Mouse (Mus musculus) hindbrain, embryonic 16.5 days (tissue): ENCODE measurements at regions not wholly inside any gene's neighbourhood (a gene's known extent, or its start where the extent isn't known, plus 50 kb on each side); places are given as distances from the start of the nearest gene placed in this dataset.
A peak's percentile ranks its signal among the peaks of the same experiment; 100 is the strongest.

Experiments used
- ATAC-seq: fragments of 200-750 bp; cut with Nextera tagmentation; 2 replicates; pipeline ENCODE4 v1.8.0; 2017; ENCODE audit warnings: moderate TSS enrichment, moderate library complexity
- H3K27ac ChIP-seq: fragments of 300-500 bp; sonication (generic); 2 replicates; pipeline ENCODE4 v1.5.1; 2014; ENCODE audit warnings: low read depth, mild to moderate bottlenecking, control low read depth, low read length, moderate library complexity
- H3K27me3 ChIP-seq: fragments of 300-500 bp; sonication (generic); replicated peaks from 2 replicates; pipeline ENCODE4 v1.6.1; 2014; ENCODE audit warnings: low read length; ENCODE audit not compliant: control insufficient read depth, insufficient read depth
- H3K36me3 ChIP-seq: fragments of 300-500 bp; sonication (generic); 2 replicates; pipeline ENCODE4 v1.6.1; 2014; ENCODE audit warnings: mild to moderate bottlenecking, low read length, moderate library complexity, mixed read lengths; ENCODE audit not compliant: control insufficient read depth, insufficient read depth
- H3K4me1 ChIP-seq: fragments of 300-500 bp; sonication (generic); 2 replicates; pipeline ENCODE4 v1.6.1; 2014; ENCODE audit warnings: low read depth, low read length; ENCODE audit not compliant: control insufficient read depth, insufficient read depth
- H3K4me2 ChIP-seq: fragments of 300-500 bp; sonication (generic); 2 replicates; pipeline ENCODE4 v1.6.1; 2014; ENCODE audit warnings: mild to moderate bottlenecking, low read length, control low read depth, moderate library complexity
- H3K4me3 ChIP-seq: fragments of 300-500 bp; sonication (generic); 2 replicates; pipeline ENCODE4 v1.5.1; 2014; ENCODE audit warnings: mild to moderate bottlenecking, low read length, control low read depth, moderate library complexity
- H3K9ac ChIP-seq: fragments of 300-500 bp; sonication (generic); 2 replicates; pipeline ENCODE4 v1.6.1; 2014; ENCODE audit warnings: low read depth, mild to moderate bottlenecking, control low read depth, low read length, moderate library complexity
- H3K9me3 ChIP-seq: fragments of 300-500 bp; sonication (generic); 2 replicates; pipeline ENCODE4 v1.6.1; 2014; ENCODE audit warnings: mild to moderate bottlenecking, low read length, moderate library complexity; ENCODE audit not compliant: control insufficient read depth
- WGBS: fragments of 180-500 bp; shearing (Covaris S2); extraction: QIAGEN DNeasy Blood & Tissue Kit; methylation state at CpG from one replicate; pipeline ENCODE4 v1.1.7; 2014; 5-methylcytosine and 5-hydroxymethylcytosine counted together

DNA sequence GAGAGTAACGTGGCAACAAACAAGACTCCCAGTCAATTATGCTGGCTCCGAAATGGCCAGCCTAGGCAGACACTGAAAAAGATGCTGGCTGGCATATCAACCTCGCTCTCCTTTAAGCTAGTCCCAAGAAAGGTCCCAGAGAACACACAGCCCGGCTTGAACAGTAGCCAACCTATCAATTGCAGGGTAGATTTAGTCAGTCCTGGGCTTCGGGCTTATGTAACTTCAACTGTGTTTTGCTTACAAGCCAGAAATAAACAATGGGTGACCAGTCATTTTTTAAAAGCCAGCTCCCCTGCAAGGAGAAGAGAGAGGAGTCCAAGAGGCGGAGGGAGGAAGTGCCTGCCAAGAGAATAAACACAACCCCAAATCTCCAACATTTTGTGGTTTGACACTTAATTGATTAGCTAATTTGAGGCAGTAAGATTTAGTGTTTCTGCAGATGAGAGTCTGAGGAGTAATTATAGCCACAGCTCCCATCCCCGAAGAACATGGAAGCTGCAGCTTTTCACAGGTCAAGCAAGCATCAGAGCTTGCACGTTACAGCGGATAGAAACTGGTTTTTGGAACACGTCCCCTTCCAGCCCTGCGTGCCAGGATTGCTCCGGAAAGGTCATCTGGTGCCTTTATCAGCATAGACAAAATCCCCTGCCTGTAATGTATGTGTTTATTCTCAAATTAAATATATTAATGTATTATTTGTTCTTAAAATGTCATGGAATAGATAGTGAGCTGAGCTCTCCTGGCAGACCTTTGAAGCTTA lies 322.1 kb downstream of the Gm45692 start:
- H3K27me3 ChIP-seq = no peaks in the 10 kb centered on the region
- peak; percentile 79 for ATAC-seq
- no peak overlapping the region for H3K27ac ChIP-seq
- no peaks in the 10 kb centered on the region for H3K36me3 ChIP-seq
- H3K4me2 ChIP-seq = no peak overlapping the region
- H3K9me3 ChIP-seq = no peaks in the 10 kb centered on the region
- no peak overlapping the region for H3K9ac ChIP-seq
- peaks cover 18% of the 10 kb centered on the region for H3K4me1 ChIP-seq
- 41% methylated on average over 12 of the region's 12 CpGs for WGBS
- no peak overlapping the region for H3K4me3 ChIP-seq

DNA sequence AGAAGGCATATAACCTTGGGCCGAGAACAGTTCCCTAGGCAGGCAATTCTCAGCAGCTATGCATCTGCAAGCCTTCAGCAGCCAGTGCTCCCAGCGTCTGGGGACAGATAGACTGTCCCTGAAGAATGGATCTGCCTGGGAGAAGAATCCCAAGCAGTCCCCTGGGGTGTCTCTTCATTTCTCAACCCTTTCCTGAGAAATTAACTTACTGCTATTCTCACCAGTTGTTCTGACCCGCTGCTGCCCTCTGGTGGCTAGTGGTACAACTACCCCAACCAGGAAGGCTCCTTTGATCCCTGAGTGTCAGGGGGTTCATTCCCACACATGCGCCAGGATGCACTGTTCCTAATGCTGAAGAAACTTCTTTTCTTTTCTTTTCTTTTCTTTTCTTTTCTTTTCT lies 323.7 kb downstream of the Gm45692 start:
- no peak for ATAC-seq
- 34% methylated on average over 4 of the region's 4 CpGs for WGBS
- Histone ChIP-seq H3K4me3 (no peak overlapping the region), H3K27me3 (no peaks in the 10 kb centered on the region), H3K4me2 (no peak overlapping the region), H3K4me1 (peaks cover 18% of the 10 kb centered on the region), H3K36me3 (no peaks in the 10 kb centered on the region), H3K9me3 (no peaks in the 10 kb centered on the region), H3K27ac (no peak overlapping the region), H3K9ac (no peak overlapping the region)

DNA sequence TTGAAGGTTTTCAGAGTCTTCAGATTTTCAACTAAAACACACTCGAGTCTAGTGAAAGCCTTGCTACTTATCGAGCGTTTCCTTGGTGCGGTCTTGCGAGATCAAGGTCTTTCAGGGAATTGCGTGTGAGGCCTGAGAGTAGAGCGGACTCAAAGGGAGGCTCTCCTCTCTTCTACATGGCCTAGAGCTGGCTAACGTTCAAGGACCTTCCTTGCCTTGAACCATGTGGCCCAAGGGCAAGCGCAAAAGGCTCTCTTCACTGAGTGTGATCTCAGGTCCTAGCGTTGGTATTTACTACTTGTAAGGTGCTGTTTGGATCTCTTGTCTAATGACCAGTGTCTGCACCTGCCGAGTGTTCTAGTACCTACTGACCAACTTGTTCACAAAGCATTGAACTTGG lies 324.4 kb downstream of the Gm45692 start:
- no peaks in the 10 kb centered on the region for H3K36me3 ChIP-seq
- no peak overlapping the region for H3K27ac ChIP-seq
- no peak for ATAC-seq
- no peaks in the 10 kb centered on the region for H3K9me3 ChIP-seq
- no peak overlapping the region for H3K4me3 ChIP-seq
- no peak overlapping the region for H3K4me2 ChIP-seq
- peaks cover 13% of the 10 kb centered on the region for H3K4me1 ChIP-seq
- H3K9ac ChIP-seq = no peak overlapping the region
- H3K27me3 ChIP-seq = no peaks in the 10 kb centered on the region
- WGBS = 94% methylated on average over 11 of the region's 11 CpGs

DNA sequence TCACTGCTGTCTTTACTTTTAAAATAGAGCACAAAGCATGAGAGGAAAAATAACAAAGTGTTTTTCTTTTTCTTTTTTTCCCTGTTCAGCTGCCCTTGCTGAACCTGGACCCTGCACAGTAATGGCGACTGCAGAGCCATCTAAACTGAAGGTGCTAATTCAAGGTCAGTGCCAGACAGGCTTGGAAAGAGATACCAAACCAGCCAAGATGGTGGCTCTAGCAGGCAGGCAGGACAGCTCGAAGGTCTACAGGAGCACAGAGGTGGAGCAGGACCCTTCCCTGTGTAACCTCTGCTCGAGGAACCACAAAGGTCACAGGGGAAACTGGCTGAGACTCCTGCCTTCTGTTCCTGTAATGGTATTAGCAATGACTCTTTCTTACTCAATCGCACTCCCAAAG lies 326.7 kb downstream of the Gm45692 start:
- no peak overlapping the region for H3K4me2 ChIP-seq
- H3K36me3 ChIP-seq = no peaks in the 10 kb centered on the region
- peaks cover 9% of the 10 kb centered on the region for H3K4me1 ChIP-seq
- ATAC-seq = no peak
- H3K4me3 ChIP-seq = no peak overlapping the region
- 83% methylated on average over 4 of the region's 4 CpGs for WGBS
- no peaks in the 10 kb centered on the region for H3K27me3 ChIP-seq
- no peaks in the 10 kb centered on the region for H3K9me3 ChIP-seq
- H3K9ac ChIP-seq = no peak overlapping the region
- no peak overlapping the region for H3K27ac ChIP-seq

DNA sequence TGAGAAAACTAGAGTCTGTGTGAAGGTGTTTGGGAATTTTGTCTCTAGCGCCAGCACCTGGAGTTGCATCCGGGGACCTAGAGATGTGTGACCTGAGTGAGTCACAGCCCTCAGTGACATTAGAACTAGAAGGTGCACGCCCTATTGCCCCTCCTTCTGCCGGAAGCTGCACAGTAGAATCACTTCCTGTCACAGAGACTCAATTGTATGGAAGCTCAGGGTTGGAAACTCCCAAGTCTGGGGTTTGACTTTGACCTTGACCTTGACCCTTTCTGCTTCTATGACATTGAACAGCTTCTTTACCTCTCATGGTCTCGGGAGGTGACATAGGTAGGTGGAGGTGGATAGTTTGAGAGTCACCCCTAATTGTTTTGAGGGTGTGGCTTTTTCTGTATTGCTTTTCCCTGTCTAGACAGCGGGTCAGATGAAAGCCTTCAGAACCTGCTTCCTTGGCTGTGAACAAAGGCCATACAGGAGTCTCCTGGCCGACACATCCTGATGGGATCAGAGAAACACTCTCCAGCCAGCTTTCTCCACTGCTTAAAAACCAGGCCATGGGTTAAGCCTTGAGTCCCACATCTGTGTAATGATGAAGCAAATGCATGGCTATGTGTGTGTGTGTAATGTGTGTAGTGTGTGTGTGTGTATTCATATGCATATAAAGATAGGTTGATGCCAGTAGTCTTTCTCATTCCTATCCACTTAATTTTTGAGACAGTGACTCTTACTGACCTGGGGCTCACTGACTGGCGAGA lies 328.7 kb downstream of the Gm45692 start:
- Histone ChIP-seq H3K4me1 (no peaks in the 10 kb centered on the region), H3K27ac (no peak overlapping the region), H3K36me3 (no peaks in the 10 kb centered on the region), H3K27me3 (no peaks in the 10 kb centered on the region), H3K4me2 (no peak overlapping the region), H3K4me3 (no peak overlapping the region), H3K9me3 (no peaks in the 10 kb centered on the region), H3K9ac (no peak overlapping the region)
- WGBS = 91% methylated on average over 8 of the region's 8 CpGs
- no peak for ATAC-seq

DNA sequence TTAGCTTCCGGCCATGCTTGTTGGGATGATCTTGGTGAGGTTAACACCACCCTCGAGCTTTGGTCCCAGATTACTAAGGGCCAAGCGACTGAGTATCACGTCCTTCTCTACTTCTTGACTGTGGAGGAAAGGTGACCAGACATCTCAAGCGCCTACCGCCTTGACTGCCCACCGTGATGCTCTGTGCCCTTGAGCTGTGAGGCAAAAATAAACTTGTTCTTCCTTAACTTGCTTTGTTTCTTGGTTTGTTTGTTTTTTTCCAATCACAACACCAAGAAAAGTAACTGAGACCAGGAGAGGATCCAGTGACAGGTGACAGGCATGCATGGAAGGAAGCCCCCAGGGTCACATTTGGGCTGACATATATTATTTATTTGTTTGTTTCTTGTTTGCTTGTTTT lies 330.0 kb downstream of the Gm45692 start:
- no peak for ATAC-seq
- no peaks in the 10 kb centered on the region for H3K27me3 ChIP-seq
- H3K4me1 ChIP-seq = no peaks in the 10 kb centered on the region
- H3K4me2 ChIP-seq = no peak overlapping the region
- no peak overlapping the region for H3K27ac ChIP-seq
- no peak overlapping the region for H3K9ac ChIP-seq
- H3K9me3 ChIP-seq = no peaks in the 10 kb centered on the region
- no peaks in the 10 kb centered on the region for H3K36me3 ChIP-seq
- H3K4me3 ChIP-seq = no peak overlapping the region
- WGBS = 94% methylated on average over 7 of the region's 7 CpGs

DNA sequence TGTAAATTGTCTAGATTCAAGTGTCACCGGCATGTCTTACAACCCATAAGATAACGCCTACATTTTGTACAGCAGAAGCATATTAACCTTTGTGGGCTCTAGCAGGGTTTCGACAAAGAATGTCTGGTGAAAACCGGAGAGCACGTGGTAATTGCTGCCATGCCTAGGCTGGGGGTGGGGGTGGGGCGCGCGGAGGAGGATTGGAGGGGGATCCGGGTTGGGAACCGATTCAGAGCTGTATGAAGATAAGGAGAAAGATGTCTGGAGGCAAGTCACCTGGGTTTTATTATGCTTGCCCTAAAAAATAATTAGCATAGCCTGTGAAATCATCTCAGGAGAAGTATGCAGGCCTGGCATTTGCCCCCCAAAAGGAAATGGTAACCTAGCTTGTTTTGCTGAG lies 331.2 kb downstream of the Gm45692 start:
- Histone ChIP-seq H3K9me3 (no peaks in the 10 kb centered on the region), H3K4me3 (no peak overlapping the region), H3K9ac (no peak overlapping the region), H3K4me2 (no peak overlapping the region), H3K27me3 (no peaks in the 10 kb centered on the region; the same call in 1 of the 2 replicates), H3K27ac (no peak overlapping the region), H3K4me1 (no peaks in the 10 kb centered on the region), H3K36me3 (no peaks in the 10 kb centered on the region)
- ATAC-seq = no peak
- WGBS = 61% methylated on average over 10 of the region's 10 CpGs

DNA sequence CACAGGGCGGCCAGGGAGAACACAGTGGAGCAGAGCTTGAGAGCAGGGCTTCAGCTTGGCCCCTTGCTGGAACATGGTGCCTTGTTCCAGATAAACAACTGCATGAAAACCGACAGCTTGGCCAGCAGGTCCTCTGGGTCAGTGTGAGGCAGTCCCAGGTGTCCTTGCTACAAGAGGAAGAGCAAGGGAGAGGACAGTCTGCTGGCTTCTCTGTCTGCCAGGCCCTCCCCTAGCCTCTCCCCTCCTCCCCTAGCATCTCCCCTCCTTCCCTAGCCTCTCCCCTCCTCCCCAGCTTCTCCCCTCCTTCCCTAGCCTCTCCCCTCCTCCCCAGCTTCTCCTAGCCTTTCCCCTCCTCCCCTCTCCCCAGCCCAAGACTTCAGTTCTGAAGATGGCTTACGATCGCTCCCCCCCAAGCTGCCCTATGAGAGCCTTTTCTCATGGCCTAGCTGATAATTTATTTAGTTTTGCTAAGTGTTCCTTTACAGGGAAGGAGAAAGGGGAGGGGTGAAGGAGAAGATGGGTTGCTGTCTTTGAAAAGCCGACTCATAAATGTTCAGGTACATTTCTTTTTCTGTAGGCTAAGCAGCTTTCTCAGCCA lies 333.7 kb downstream of the Gm45692 start:
- Histone ChIP-seq H3K36me3 (no peaks in the 10 kb centered on the region), H3K9ac (no peak overlapping the region), H3K27ac (no peak overlapping the region), H3K9me3 (no peaks in the 10 kb centered on the region), H3K4me1 (no peaks in the 10 kb centered on the region), H3K4me3 (no peak overlapping the region), H3K27me3 (no peaks in the 10 kb centered on the region; the same call in 1 of the 2 replicates), H3K4me2 (no peak overlapping the region)
- WGBS = 52% methylated on average over 5 of the region's 5 CpGs
- ATAC-seq = no peak

DNA sequence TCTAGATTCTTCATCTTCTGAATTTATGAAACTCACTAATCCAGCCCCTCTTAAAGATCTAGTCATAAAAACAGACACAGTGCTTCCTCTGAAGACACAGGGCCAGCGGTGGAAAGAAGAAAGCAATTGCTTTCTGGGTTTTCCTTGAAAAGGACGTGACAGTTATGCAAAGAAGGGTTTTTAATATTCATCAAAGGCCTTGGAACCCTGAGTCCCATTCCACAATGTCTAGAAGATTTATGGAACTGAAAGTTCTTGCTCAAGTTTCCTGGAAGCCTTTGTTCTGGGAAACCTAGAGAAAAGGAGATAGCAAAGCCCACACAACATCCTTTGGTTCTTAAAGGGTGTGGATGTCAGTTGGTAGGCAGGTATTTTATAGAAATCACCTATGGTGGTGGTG lies 346.0 kb downstream of the Gm45692 start:
- no peaks in the 10 kb centered on the region for H3K9me3 ChIP-seq
- no peaks in the 10 kb centered on the region for H3K36me3 ChIP-seq
- no peak overlapping the region for H3K9ac ChIP-seq
- no peak overlapping the region for H3K27ac ChIP-seq
- H3K4me1 ChIP-seq = no peaks in the 10 kb centered on the region; the same call in 1 of the 2 replicates
- WGBS = 61% methylated on average over 2 of the region's 2 CpGs
- no peak for ATAC-seq
- no peak overlapping the region for H3K4me3 ChIP-seq
- no peak overlapping the region for H3K4me2 ChIP-seq
- no peaks in the 10 kb centered on the region for H3K27me3 ChIP-seq
